Comparison of ENCODE assay signal across 8 mouse cellular contexts in the genomic region with DNA sequence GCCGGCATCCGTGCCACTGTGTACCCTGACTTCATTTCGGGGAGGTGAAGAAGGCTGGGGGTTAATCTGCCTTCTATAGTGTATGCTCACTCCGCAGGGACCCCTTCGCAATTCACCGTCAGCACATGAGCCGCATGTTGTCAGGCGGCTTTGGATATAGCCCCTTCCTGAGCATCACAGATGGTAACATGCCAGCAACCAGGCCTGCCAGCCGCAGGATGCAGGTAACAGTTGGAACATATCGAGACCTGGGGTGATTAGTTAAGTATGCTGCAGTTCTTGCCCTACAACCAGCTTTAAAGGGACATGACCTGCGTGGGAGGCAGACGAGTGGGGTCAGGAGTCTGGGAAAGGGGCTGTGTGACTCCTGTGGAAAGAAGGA. TPM values are rescaled to one million over a fixed set of nuclear protein-coding genes. Genes with fewer than 3 reads are reported as not detected.
DNase-seq lines count a peak whose midpoint lies in the region; ATAC-seq and TF ChIP-seq lines count a peak whose summit lies in the region.

No protein-coding gene starts in this region.

- TF ChIP-seq CTCF in kidney, adult 2 months (conservative IDR thresholded peaks at IDR 0.05; ENCODE audit: insufficient read depth, insufficient read length, low read depth, low read length): no peak
- TF ChIP-seq CTCF in bone marrow macrophage, adult 2 months (IDR thresholded peaks at IDR 0.05; ENCODE audit: low read depth, low read length): no peak

- H3K4me1 ChIP-seq in kidney, adult 2 months (ENCODE audit: control insufficient read depth, insufficient read depth, low read length): peaks cover 15% of the 10 kb centered on the region; the same call in 1 of the 2 replicates
- H3K4me1 ChIP-seq in bone marrow macrophage, adult 2 months (ENCODE audit: control insufficient read depth, insufficient read depth, low read length): peaks cover 14% of the 10 kb centered on the region
- H3K4me1 ChIP-seq in forebrain, embryonic 16.5 days (replicated peaks; ENCODE audit: control insufficient read depth, insufficient read depth, low read length): peaks cover 16% of the 10 kb centered on the region
- peaks cover 12% of the 10 kb centered on the region for H3K4me1 ChIP-seq in midbrain, embryonic 11.5 days (ENCODE audit: control insufficient read depth, insufficient read depth, low read length)

- no peak for ATAC-seq in forebrain, embryonic 16.5 days
- no peak for ATAC-seq in midbrain, embryonic 11.5 days (ENCODE audit: low FRiP score)

- 25% methylated on average over 12 of the region's 12 CpGs for WGBS in kidney, adult 2 months
- 37% methylated on average over 12 of the region's 12 CpGs for WGBS in forebrain, embryonic 16.5 days
- 52% methylated on average over 12 of the region's 12 CpGs for WGBS in midbrain, embryonic 11.5 days

- H3K9me3 ChIP-seq in forebrain, embryonic 16.5 days (ENCODE audit: control insufficient read depth, low read length): no peaks in the 10 kb centered on the region
- no peaks in the 10 kb centered on the region for H3K9me3 ChIP-seq in midbrain, embryonic 11.5 days (ENCODE audit: control insufficient read depth, low read length)

- H3K27ac ChIP-seq in kidney, adult 2 months (ENCODE audit: insufficient read depth, low read depth, low read length): peak overlapping the region; percentile 30
- no peak overlapping the region for H3K27ac ChIP-seq in bone marrow macrophage, adult 2 months (ENCODE audit: insufficient read depth, low read depth, low read length)
- no peak overlapping the region for H3K27ac ChIP-seq in forebrain, embryonic 16.5 days (ENCODE audit: low read length)
- H3K27ac ChIP-seq in midbrain, embryonic 11.5 days (ENCODE audit: low read depth, low read length): no peak overlapping the region

- no peaks in the 10 kb centered on the region for H3K27me3 ChIP-seq in kidney, adult 2 months (replicated peaks; ENCODE audit: control insufficient read depth, insufficient read depth, low read length)
- no peaks in the 10 kb centered on the region for H3K27me3 ChIP-seq in forebrain, embryonic 16.5 days (replicated peaks; ENCODE audit: control insufficient read depth, insufficient read depth, low read length)
- no peaks in the 10 kb centered on the region for H3K27me3 ChIP-seq in midbrain, embryonic 11.5 days (ENCODE audit: control insufficient read depth, insufficient read depth, low read length)

- no peak for DNase-seq in kidney, adult 2 months
- no peak for DNase-seq in kidney, adult 9 months
- no peak for DNase-seq in midbrain, embryonic 11.5 days (ENCODE audit: low spot score, missing footprints)
- DNase-seq in right cerebral cortex, postnatal 25 days: no peak
- no peak for DNase-seq in gastrocnemius, adult 8-10 months (ENCODE audit: low spot score in 2 of 2)
- DNase-seq in right cerebral cortex, postnatal 4 days: no peak

- no peak for TF ChIP-seq POLR2A in kidney, adult 2 months (IDR thresholded peaks at IDR 0.05; ENCODE audit: low read depth, low read length)
- TF ChIP-seq POLR2A in bone marrow macrophage, adult 2 months (IDR thresholded peaks at IDR 0.05; ENCODE audit: borderline replicate concordance, low read depth, low read length): no peak

- H3K36me3 ChIP-seq in kidney, adult 2 months (ENCODE audit: control insufficient read depth, insufficient read depth, low read length): peaks cover 3% of the 10 kb centered on the region; the same call in 1 of the 2 replicates
- H3K36me3 ChIP-seq in forebrain, embryonic 16.5 days (ENCODE audit: control insufficient read depth, insufficient read depth): peaks cover 26% of the 10 kb centered on the region
- peaks cover 22% of the 10 kb centered on the region for H3K36me3 ChIP-seq in midbrain, embryonic 11.5 days (ENCODE audit: control insufficient read depth, insufficient read depth, low read length)

- peak overlapping the region; percentile 74 for H3K4me2 ChIP-seq in forebrain, embryonic 16.5 days (ENCODE audit: low read length)
- H3K4me2 ChIP-seq in midbrain, embryonic 11.5 days: peak overlapping the region; percentile 53

- peak overlapping the region; percentile 98 for H3K9ac ChIP-seq in forebrain, embryonic 16.5 days (replicated peaks; ENCODE audit: low read depth, low read length)
- H3K9ac ChIP-seq in midbrain, embryonic 11.5 days (ENCODE audit: low read length): peak overlapping the region; percentile 88

- peak overlapping the region; percentile 86 for H3K4me3 ChIP-seq in kidney, adult 2 months (ENCODE audit: insufficient read depth, low read depth, low read length)
- H3K4me3 ChIP-seq in bone marrow macrophage, adult 2 months (ENCODE audit: insufficient read depth, low read length): peak overlapping the region; percentile 91
- peak overlapping the region; percentile 90 for H3K4me3 ChIP-seq in forebrain, embryonic 16.5 days (replicated peaks; ENCODE audit: low read length)
- H3K4me3 ChIP-seq in midbrain, embryonic 11.5 days (ENCODE audit: low read depth, low read length): peak overlapping the region; percentile 91

RNA-seq across cellular contexts. Expression of gene Mlf2, which starts 1.1 kb away (rescaled TPM):
- 402 and 403 TPM in 2 replicates for polyA plus RNA-seq in kidney, adult 2 months (2012; rRNA removed)
- 186 and 188 TPM in 2 replicates for polyA plus RNA-seq in bone marrow macrophage, adult 2 months (2012; ENCODE audit: insufficient read depth, insufficient read length, missing spikeins)
- 459 and 463 TPM in 2 replicates for polyA plus RNA-seq in forebrain, embryonic 16.5 days (2015; fragmentation: Nextera tagmentation; extraction: Ambion mirVana)
- polyA plus RNA-seq in midbrain, embryonic 11.5 days (2014; fragmentation: Nextera tagmentation; extraction: Ambion mirVana): 430 and 435 TPM in 2 replicates
- total RNA-seq in gastrocnemius, adult 8-10 months (2022): 100 to 1,000 TPM; 192 to 219 (median 202) TPM

RNA-seq across cellular contexts. Expression of gene Ptms, which starts 12.4 kb away (rescaled TPM):
- polyA plus RNA-seq in kidney, adult 2 months (2012; rRNA removed): 1,732 and 2,839 TPM in 2 replicates
- 820 and 821 TPM in 2 replicates for polyA plus RNA-seq in bone marrow macrophage, adult 2 months (2012; ENCODE audit: insufficient read depth, insufficient read length, missing spikeins)
- 666 and 701 TPM in 2 replicates for polyA plus RNA-seq in forebrain, embryonic 16.5 days (2015; fragmentation: Nextera tagmentation; extraction: Ambion mirVana)
- 258 and 288 TPM in 2 replicates for polyA plus RNA-seq in midbrain, embryonic 11.5 days (2014; fragmentation: Nextera tagmentation; extraction: Ambion mirVana)
- total RNA-seq in gastrocnemius, adult 8-10 months (2022): 10 to 100 TPM; 64.6 to 83.2 (median 76.8) TPM

RNA-seq across cellular contexts. Expression of gene Lag3, which starts 20.8 kb away (rescaled TPM):
- polyA plus RNA-seq in kidney, adult 2 months (2012; rRNA removed): 0.80 and 1.5 TPM in 2 replicates
- 0.44 TPM in 1 of 2 replicates, not detected in the other for polyA plus RNA-seq in bone marrow macrophage, adult 2 months (2012; ENCODE audit: insufficient read depth, insufficient read length, missing spikeins)
- polyA plus RNA-seq in forebrain, embryonic 16.5 days (2015; fragmentation: Nextera tagmentation; extraction: Ambion mirVana): 1.7 and 2.9 TPM in 2 replicates
- 0.88 and 2.4 TPM in 2 replicates for polyA plus RNA-seq in midbrain, embryonic 11.5 days (2014; fragmentation: Nextera tagmentation; extraction: Ambion mirVana)
- under 1 TPM in 1 of 4 experiments, not detected in 3; 0.31 TPM for total RNA-seq in gastrocnemius, adult 8-10 months (2022)

RNA-seq across cellular contexts. Expression of gene Cops7a, which starts 33.0 kb away (rescaled TPM):
- 268 and 276 TPM in 2 replicates for polyA plus RNA-seq in kidney, adult 2 months (2012; rRNA removed)
- 49.3 and 58.7 TPM in 2 replicates for polyA plus RNA-seq in bone marrow macrophage, adult 2 months (2012; ENCODE audit: insufficient read depth, insufficient read length, missing spikeins)
- 94.4 and 96.7 TPM in 2 replicates for polyA plus RNA-seq in forebrain, embryonic 16.5 days (2015; fragmentation: Nextera tagmentation; extraction: Ambion mirVana)
- polyA plus RNA-seq in midbrain, embryonic 11.5 days (2014; fragmentation: Nextera tagmentation; extraction: Ambion mirVana): 105 and 112 TPM in 2 replicates
- total RNA-seq in gastrocnemius, adult 8-10 months (2022): 100 to 1,000 TPM; 122 to 142 (median 131) TPM

RNA-seq across cellular contexts. Expression of gene Cd4, which starts 44.3 kb away (rescaled TPM):
- 0.57 and 4.3 TPM in 2 replicates for polyA plus RNA-seq in kidney, adult 2 months (2012; rRNA removed)
- 20.6 and 23.4 TPM in 2 replicates for polyA plus RNA-seq in bone marrow macrophage, adult 2 months (2012; ENCODE audit: insufficient read depth, insufficient read length, missing spikeins)
- 0.06 and 0.30 TPM in 2 replicates for polyA plus RNA-seq in forebrain, embryonic 16.5 days (2015; fragmentation: Nextera tagmentation; extraction: Ambion mirVana)
- not detected in 2 replicates for polyA plus RNA-seq in midbrain, embryonic 11.5 days (2014; fragmentation: Nextera tagmentation; extraction: Ambion mirVana)
- total RNA-seq in gastrocnemius, adult 8-10 months (2022): under 1 TPM in 1 of 4 experiments, not detected in 3; 0.11 TPM
